Mouse (Mus musculus) ES-E14 (cell line): Measurements from ENCODE around the gene Kcnip2.

Experiments used
- CHD2 ChIP-seq: IDR thresholded peaks from 2 replicates; pipeline ENCODE4 v1.6.1; 2014; ENCODE audit warnings: mild to moderate bottlenecking, low read depth, low read length, inconsistent platforms
- MAFK ChIP-seq: IDR thresholded peaks from 2 replicates; pipeline ENCODE4 v1.6.1; 2014; ENCODE audit warnings: mild to moderate bottlenecking, low read depth, low read length, inconsistent platforms; ENCODE audit not compliant: insufficient read depth

- TF ChIP-seq CHD2 (no peak), MAFK (no peak)
These were observed 21.5 kb upstream of the Kcnip2 start for GRCm38 (mm10) chr19:45837050-45837994.
